Mouse (Mus musculus): ENCODE measurements around the gene 9130023H24Rik. TPM values are rescaled to one million over a fixed set of nuclear protein-coding genes. Genes with fewer than 3 reads are reported as not detected.

9130023H24Rik gene
- polyA plus RNA-seq (2014; fragmentation: Illumina TruSeq; extraction: RNeasy Lipid Tissue Mini Kit (QIAGEN cat#74804); ENCODE audit: low read depth, low replicate concordance), result 2.1 TPM

DNA sequence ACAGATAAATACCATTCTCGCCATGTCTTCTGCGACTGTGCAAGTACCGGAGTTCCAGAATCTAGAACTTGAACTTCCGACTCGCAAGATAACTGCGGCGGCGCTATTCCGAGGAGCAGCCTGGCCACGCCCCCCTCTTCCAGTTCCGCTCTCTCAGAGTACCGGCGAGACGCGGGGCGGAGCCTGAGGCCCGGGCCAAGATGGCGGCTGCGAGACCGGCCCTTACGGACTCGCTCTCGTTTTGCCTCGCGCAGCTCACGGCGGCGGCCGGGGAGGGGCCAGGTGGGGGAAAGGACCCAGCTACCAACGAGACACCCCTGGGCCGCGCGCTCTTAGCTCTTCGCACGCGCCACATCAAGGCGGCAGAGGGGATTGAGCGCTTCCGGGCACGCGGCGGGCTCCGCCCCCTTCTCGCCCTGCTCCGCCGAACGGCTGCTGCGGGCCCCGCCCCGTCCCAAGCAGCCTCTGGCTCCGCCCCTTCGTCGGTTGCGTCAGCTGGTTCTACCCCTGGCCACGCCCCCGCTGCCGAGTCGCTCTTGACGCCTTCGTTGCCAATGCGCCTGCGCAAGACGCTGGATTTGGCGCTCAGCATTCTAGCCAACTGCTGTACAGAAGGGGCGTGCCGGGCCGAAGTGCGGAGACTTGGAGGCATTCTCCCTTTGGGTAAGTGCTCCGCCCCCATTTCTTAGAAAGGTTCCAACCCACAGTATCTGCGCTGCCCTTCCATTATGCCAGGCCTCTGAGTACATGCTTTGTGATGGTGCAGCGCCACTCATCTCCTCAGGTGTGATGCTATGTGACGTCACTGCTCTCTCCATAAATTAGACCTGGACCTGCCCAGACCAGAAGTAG lies at the start of gene 9130023H24Rik:
9130023H24Rik (minus strand) TSS at position 105 of the 852 bp plus-strand sequence.

DNA sequence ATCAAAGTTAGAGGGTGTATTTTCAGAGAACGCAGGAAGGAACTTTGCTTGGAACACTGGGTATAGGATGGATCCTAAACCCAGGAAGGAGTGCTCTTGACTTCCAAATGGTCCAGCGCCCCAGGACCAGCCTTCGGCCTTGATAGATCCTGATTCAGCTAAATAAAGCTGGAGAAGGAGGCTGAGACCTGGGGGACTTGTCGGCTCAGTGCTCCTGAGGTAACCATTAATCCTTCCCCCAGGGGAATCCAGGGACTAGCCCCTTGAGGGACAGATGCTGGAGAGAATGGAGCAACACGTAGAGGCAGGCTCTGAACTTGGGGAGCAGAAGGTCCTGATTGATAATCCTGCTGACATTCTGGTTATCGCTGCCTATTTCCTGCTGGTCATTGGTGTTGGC lies 27.6 kb upstream of the 9130023H24Rik start, which contains the start of gene Slc5a2:
Slc5a2 (plus strand) TSS at position 247 of the 400 bp plus-strand sequence.

DNA sequence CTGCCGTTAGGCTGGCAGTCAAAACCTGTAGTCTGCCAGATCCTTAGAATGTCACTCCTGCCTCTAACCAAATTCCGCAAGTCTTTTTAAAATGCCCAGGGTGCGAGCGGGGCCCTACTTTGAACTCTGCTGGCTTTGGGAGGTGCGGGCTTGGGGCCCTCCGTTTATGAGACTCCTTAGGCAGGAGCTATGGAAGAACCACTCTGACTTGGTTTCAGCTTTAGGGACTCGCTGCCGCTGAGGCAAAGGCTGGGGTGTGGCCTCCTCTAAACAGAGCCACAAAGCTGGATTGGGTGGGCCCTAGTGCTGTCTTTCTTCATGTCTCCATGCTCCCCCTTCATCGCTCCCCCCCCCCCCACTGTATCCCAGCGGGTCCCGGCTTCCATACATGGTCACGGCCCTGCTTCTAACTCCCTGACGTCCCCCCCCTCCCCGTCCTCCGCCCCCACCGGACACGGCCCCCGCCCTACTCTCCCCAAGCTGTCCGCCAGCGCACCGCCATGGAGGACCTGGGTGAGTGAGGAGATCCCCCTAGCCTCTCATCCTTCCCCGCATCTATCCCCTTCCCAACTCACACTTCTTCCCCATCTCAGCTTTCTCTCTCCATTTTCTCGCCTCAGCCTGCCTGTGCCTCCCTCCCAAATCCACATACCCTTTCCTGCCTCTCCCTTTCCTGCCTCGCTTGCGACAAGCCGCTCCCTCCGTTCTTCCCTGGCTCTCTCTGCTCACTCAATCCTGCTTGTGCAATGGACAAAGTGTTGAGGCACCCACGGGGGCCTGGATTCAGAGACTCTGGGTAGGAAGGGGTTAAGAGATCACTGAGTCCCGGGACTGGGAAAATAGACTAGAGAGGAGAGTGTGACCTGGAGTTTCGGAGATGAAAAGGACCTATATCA lies 8.9 kb upstream of the 9130023H24Rik start, which contains the start of gene Tgfb1i1:
Tgfb1i1 (plus strand) TSS at position 317 of the 896 bp plus-strand sequence.

DNA sequence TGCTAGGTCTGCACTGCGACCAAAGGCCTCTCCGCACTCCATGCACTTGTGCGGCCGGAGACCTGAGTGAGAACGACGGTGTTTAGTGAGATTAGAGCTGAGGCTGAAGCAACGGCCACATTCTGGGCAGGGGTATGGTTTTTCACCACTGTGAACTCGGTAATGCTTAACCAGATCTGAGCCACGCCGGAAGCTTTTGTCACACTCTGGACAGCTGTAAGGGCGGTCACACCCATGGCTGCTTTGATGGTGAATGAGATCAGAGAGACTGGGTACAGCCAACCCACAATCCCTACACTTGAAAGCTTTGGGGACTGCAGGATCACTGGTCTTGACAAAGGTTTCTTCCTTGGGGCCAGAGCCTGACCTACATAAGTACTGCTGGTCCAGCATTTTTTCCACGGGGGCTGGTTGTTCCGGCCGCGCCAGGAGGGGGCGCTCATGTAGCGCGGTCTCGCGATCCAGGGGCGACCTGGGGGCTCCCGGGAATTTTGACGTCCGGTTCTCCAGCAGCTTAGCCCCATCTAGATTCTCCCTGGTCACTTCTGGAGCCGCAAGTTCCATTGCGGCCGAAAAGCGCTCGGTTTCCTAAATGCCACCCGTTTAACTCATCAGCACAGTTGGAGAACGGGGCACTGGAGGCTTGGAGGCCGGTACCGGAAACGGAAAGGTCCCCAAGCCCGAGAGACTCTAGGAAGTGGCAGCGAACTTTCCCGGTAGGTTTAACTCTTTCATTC lies 807 bp downstream of the 9130023H24Rik start, which contains the start of gene Armc5:
Armc5 (plus strand) TSS at position 487 of the 737 bp plus-strand sequence.

GRCm38 (mm10) chr7:128206152-128206551 lies 31.7 kb downstream of the 9130023H24Rik start, which contains the start of gene Cox6a2:
Gene Cox6a2 (minus strand): TSS chr7:128206387.

Other genes starting within 250 kb of the 9130023H24Rik start
- gene Pycard, start 244.2 kb downstream of the 9130023H24Rik start, polyA plus RNA-seq (2014; fragmentation: Illumina TruSeq; extraction: RNeasy Lipid Tissue Mini Kit (QIAGEN cat#74804); ENCODE audit: low read depth, low replicate concordance), result 0.61 TPM
- gene Trim72, start 234.1 kb downstream of the 9130023H24Rik start, polyA plus RNA-seq (2014; fragmentation: Illumina TruSeq; extraction: RNeasy Lipid Tissue Mini Kit (QIAGEN cat#74804); ENCODE audit: low read depth, low replicate concordance), result not detected
- gene Itgam, start 175.4 kb downstream of the 9130023H24Rik start, polyA plus RNA-seq (2014; fragmentation: Illumina TruSeq; extraction: RNeasy Lipid Tissue Mini Kit (QIAGEN cat#74804); ENCODE audit: low read depth, low replicate concordance), result 0.42 TPM
- gene Gm49368, start 175.3 kb downstream of the 9130023H24Rik start, polyA plus RNA-seq (2014; fragmentation: Illumina TruSeq; extraction: RNeasy Lipid Tissue Mini Kit (QIAGEN cat#74804); ENCODE audit: low read depth, low replicate concordance), result not detected
- 0.29 TPM for gene Itgax, start 108.5 kb downstream of the 9130023H24Rik start, polyA plus RNA-seq (2014; fragmentation: Illumina TruSeq; extraction: RNeasy Lipid Tissue Mini Kit (QIAGEN cat#74804); ENCODE audit: low read depth, low replicate concordance)
- not detected for gene Itgad, start 83.7 kb downstream of the 9130023H24Rik start, polyA plus RNA-seq (2014; fragmentation: Illumina TruSeq; extraction: RNeasy Lipid Tissue Mini Kit (QIAGEN cat#74804); ENCODE audit: low read depth, low replicate concordance)
- gene Cox6a2, start 31.6 kb downstream of the 9130023H24Rik start, polyA plus RNA-seq (2014; fragmentation: Illumina TruSeq; extraction: RNeasy Lipid Tissue Mini Kit (QIAGEN cat#74804); ENCODE audit: low read depth, low replicate concordance), result not detected
- 0.13 TPM for gene Armc5, start 689 bp downstream of the 9130023H24Rik start, polyA plus RNA-seq (2014; fragmentation: Illumina TruSeq; extraction: RNeasy Lipid Tissue Mini Kit (QIAGEN cat#74804); ENCODE audit: low read depth, low replicate concordance)
- 0.40 TPM for gene Tgfb1i1, start 8.8 kb upstream of the 9130023H24Rik start, polyA plus RNA-seq (2014; fragmentation: Illumina TruSeq; extraction: RNeasy Lipid Tissue Mini Kit (QIAGEN cat#74804); ENCODE audit: low read depth, low replicate concordance)
- not detected for gene Slc5a2, start 27.6 kb upstream of the 9130023H24Rik start, polyA plus RNA-seq (2014; fragmentation: Illumina TruSeq; extraction: RNeasy Lipid Tissue Mini Kit (QIAGEN cat#74804); ENCODE audit: low read depth, low replicate concordance)
- gene BC017158, start 60.1 kb upstream of the 9130023H24Rik start, polyA plus RNA-seq (2014; fragmentation: Illumina TruSeq; extraction: RNeasy Lipid Tissue Mini Kit (QIAGEN cat#74804); ENCODE audit: low read depth, low replicate concordance), result 3.4 TPM
- 3.2 TPM for gene Rgs10, start 180.7 kb upstream of the 9130023H24Rik start, polyA plus RNA-seq (2014; fragmentation: Illumina TruSeq; extraction: RNeasy Lipid Tissue Mini Kit (QIAGEN cat#74804); ENCODE audit: low read depth, low replicate concordance)
- gene Tial1, start 223.7 kb upstream of the 9130023H24Rik start, polyA plus RNA-seq (2014; fragmentation: Illumina TruSeq; extraction: RNeasy Lipid Tissue Mini Kit (QIAGEN cat#74804); ENCODE audit: low read depth, low replicate concordance), result 106 TPM